Mouse (Mus musculus) forebrain, embryonic 16.5 days (tissue): ENCODE results near the gene Psmb2. TPM values are rescaled to one million over a fixed set of nuclear protein-coding genes. Genes with fewer than 3 reads are reported as not detected.

ENCODE experiments used
- ATAC-seq: fragments of 200-750 bp; cut with Nextera tagmentation; 2 replicates; pipeline ENCODE4 v1.8.0; 2017; ENCODE audit warnings: mild to moderate bottlenecking, moderate library complexity
- H3K27ac ChIP-seq: fragments of 300-500 bp; sonication (generic); 2 replicates; pipeline ENCODE4 v1.5.1; 2014; ENCODE audit warnings: low read length, control low read depth
- H3K27me3 ChIP-seq: fragments of 300-500 bp; sonication (generic); replicated peaks from 2 replicates; pipeline ENCODE4 v1.6.1; 2014; ENCODE audit warnings: low read length; ENCODE audit not compliant: control insufficient read depth, insufficient read depth
- H3K36me3 ChIP-seq: fragments of 300-500 bp; sonication (generic); 2 replicates; pipeline ENCODE4 v1.6.1; 2014; ENCODE audit not compliant: control insufficient read depth, insufficient read depth
- H3K4me1 ChIP-seq: fragments of 300-500 bp; sonication (generic); replicated peaks from 2 replicates; pipeline ENCODE4 v1.6.1; 2014; ENCODE audit warnings: low read length; ENCODE audit not compliant: control insufficient read depth, insufficient read depth
- H3K4me2 ChIP-seq: fragments of 300-500 bp; sonication (generic); 2 replicates; pipeline ENCODE4 v1.6.1; 2014; ENCODE audit warnings: mild to moderate bottlenecking, low read length, control low read depth
- H3K4me3 ChIP-seq: fragments of 300-500 bp; sonication (generic); replicated peaks from 2 replicates; pipeline ENCODE4 v1.5.1; 2014; ENCODE audit warnings: mild to moderate bottlenecking, low read length, control low read depth
- H3K9ac ChIP-seq: fragments of 300-500 bp; sonication (generic); replicated peaks from 2 replicates; pipeline ENCODE4 v1.6.1; 2014; ENCODE audit warnings: low read depth, low read length, control low read depth
- H3K9me3 ChIP-seq: fragments of 300-500 bp; sonication (generic); 2 replicates; pipeline ENCODE4 v1.6.1; 2016; ENCODE audit warnings: low read length; ENCODE audit not compliant: control insufficient read depth
- WGBS: fragments of 180-500 bp; shearing (Covaris S2); extraction: QIAGEN DNeasy Blood & Tissue Kit; methylation state at CpG from one replicate; pipeline ENCODE4 v1.1.7; 2014; 5-methylcytosine and 5-hydroxymethylcytosine counted together
- polyA plus RNA-seq: library from polyadenylated mRNA; unstranded; fragments of >200 nt; fragmentation: Nextera tagmentation; extraction: Ambion mirVana; gene quantifications from 2 replicates; pipeline ENCODE4 v1.2.1, GENCODE M21; 2015

Gene Psmb2
- 432 and 443 TPM in 2 replicates for polyA plus RNA-seq

DNA sequence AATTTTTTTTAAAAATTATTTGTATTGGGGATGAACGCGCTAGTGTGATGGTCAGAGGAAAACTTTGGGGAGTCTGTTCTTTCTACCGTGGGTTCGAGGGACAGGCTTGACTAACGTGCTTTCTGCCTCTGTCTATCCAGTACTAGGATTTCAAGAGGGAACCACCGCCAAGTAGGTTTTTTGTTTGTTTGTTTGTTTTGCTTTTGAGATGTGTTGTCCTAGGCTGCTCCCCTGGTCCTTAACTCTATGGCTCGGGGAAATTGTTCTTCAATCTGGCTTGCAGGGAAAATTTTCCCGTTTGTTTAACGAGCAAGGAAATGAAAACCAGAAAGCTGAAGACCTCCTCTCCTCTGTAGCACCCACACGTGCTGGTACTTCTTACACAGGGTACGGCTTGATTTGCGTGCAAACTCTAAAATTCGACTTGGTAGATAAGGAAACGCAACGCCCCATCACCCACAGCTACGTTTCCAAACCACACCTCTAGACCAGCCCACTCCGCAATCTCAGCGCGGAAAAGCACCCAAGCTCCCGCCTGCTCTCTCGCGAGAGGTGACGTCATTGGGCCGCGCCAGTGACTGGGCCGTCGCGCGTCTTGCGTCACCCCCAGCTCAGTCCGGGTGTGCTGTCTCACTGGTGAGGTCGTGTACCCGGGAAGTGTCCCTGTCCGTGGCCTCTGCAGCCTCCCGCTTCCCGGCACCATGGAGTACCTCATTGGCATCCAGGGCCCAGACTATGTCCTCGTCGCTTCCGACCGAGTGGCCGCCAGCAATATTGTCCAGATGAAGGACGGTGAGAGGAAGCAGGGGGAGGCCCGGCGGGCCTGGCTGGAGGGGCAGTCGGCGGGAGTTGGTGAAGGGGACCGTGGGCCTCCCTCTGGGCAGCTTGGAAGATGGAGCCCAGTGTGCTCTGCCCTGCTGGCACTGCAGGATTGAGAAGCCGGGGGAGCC is at the start of gene Psmb2:
Gene Psmb2, plus strand, starts transcription at position 577 of the 950 bp plus-strand sequence.
- no peaks in the 10 kb centered on the region for H3K27me3 ChIP-seq
- H3K9me3 ChIP-seq = no peaks in the 10 kb centered on the region
- WGBS = 3% methylated on average over 48 of the region's 48 CpGs
- H3K4me1 ChIP-seq = peaks cover 15% of the 10 kb centered on the region
- H3K4me2 ChIP-seq = peak within 1 kb of the TSS; percentile 97
- peak within 1 kb of the TSS; percentile 82 for H3K27ac ChIP-seq
- ATAC-seq = peak; percentile 99
- peak within 1 kb of the TSS; percentile 97 for H3K4me3 ChIP-seq
- H3K36me3 ChIP-seq = no peaks in the 10 kb centered on the region
- peak within 1 kb of the TSS; percentile 98 for H3K9ac ChIP-seq

DNA sequence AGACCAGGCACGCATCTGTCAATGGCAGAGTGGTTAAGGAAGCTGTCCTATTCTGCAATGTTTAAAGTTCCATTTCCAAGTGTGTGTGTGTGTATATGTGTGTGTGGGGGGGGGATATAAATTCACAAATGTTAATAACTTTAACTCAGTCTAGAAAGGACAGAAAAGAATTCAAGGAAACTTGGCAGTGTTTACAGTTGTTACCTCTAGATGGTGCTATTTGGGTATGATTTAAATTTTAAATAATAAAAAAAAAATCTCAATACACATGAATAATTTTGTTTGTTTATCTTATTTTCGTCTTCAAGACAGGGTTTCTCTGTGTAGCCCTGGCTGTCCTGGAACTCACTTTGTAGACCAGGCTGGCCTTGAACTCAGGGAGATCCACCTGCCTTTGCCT is 45.5 kb upstream of the Psmb2 start:
- Histone ChIP-seq H3K27me3 (0 out of 2 replicates have a peak, but pooled peaks cover 4% of the 10 kb centered on the region), H3K9ac (no peak overlapping the region), H3K4me1 (peaks cover 14% of the 10 kb centered on the region), H3K27ac (no peak overlapping the region), H3K9me3 (no peaks in the 10 kb centered on the region), H3K4me3 (no peak overlapping the region), H3K4me2 (no peak overlapping the region), H3K36me3 (no peaks in the 10 kb centered on the region)
- 44% methylated on average over 2 of the region's 2 CpGs for WGBS
- ATAC-seq = no peak

DNA sequence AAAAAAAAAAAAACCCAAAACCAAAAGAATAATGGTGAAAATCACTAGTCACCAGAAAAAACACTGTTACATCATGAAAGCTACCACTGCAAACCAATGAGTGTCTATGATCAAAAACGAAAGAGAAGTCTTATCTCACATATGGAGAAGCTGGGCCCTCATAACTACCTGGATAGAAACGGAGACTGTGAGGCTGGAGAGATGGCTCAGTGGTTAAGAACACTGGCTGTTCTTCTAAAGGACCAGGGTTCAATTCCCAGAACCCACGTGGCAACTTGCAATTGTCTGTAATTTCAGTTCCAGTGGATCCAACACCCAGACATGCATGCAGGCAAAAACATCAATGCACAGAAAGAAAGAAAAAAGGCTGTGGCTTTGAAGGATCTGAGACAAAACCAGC is 44.8 kb upstream of the Psmb2 start:
- Histone ChIP-seq H3K9ac (no peak overlapping the region), H3K4me2 (no peak overlapping the region), H3K4me1 (peaks cover 10% of the 10 kb centered on the region), H3K36me3 (no peaks in the 10 kb centered on the region), H3K27me3 (peaks cover 4% of the 10 kb centered on the region; the same call in 1 of the 2 replicates), H3K4me3 (no peak overlapping the region), H3K9me3 (no peaks in the 10 kb centered on the region), H3K27ac (no peak overlapping the region)
- ATAC-seq = no peak
- WGBS = 64% methylated on average over 3 of the region's 3 CpGs

DNA sequence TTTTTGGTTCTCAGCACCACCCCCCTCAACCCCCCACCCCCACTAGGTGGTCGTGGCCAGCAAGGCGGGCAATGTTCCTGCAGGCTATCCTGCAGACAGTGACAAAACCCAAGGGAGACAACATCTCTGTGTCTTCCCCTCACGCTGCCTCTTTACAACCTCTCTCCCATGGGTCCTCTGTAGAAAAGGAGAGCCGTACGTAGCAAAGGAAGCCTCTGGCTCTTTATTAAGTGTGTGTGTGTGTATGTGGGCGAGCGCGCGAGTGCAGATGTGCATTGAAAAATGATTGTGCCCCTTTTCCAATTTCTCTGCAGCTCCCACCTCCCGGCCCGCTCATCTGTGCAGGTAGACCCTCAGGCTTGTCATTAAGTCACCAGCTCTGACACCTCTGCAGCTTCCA is 41.1 kb upstream of the Psmb2 start:
- peaks cover 18% of the 10 kb centered on the region for H3K4me1 ChIP-seq
- no peak overlapping the region for H3K4me2 ChIP-seq
- no peak overlapping the region for H3K4me3 ChIP-seq
- ATAC-seq = no peak
- WGBS = 30% methylated on average over 11 of the region's 11 CpGs
- H3K27ac ChIP-seq = no peak overlapping the region
- H3K36me3 ChIP-seq = no peaks in the 10 kb centered on the region
- peaks cover 4% of the 10 kb centered on the region; the same call in 1 of the 2 replicates for H3K27me3 ChIP-seq
- no peak overlapping the region for H3K9ac ChIP-seq
- no peaks in the 10 kb centered on the region for H3K9me3 ChIP-seq

DNA sequence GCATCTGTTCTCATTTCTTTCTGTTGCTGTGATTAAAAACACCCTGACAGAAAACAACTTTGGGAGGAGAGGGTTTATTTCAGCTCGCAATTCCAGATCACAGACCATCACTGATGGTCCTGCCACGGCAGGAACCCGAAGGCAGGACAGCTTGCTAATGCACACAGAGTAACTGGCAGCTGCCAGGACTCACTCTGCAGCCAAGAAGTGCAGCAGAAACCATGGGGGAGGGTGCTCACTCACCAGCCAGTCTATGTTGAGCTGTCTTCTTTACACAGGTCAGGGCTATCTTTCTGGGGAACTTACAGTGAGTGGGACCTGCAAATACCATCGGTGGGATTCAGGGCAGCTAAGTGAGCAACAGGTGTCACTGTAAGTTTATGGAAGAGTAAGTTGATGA is 40.0 kb upstream of the Psmb2 start:
- Histone ChIP-seq H3K4me3 (no peak overlapping the region), H3K4me2 (no peak overlapping the region), H3K27ac (no peak overlapping the region), H3K27me3 (peaks cover 6% of the 10 kb centered on the region; the same call in 1 of the 2 replicates), H3K36me3 (no peaks in the 10 kb centered on the region), H3K4me1 (peaks cover 18% of the 10 kb centered on the region), H3K9ac (no peak overlapping the region), H3K9me3 (no peaks in the 10 kb centered on the region)
- ATAC-seq = no peak
- WGBS = 61% methylated on average over 4 of the region's 4 CpGs

DNA sequence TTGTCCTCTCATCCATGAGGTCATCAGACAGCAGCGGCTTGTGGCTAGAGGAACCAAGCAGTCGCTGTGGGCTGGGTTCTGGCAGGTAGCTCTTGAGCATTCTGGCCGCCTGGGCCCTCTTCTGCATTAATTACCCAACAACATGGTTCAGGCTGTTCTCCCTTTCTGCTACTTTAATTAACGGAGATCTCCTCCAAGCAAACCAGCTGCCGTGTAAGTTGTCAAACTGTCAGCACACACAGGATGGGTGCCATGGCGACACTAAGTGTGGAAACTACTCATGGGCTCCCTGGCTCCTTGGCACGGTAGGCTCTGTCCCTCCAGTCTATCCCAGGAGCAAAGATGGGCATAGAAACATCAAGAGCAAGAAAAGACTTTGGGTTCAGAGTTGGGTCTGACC is 38.1 kb upstream of the Psmb2 start:
- H3K27ac ChIP-seq = peak overlapping the region; percentile 52
- H3K9me3 ChIP-seq = no peaks in the 10 kb centered on the region
- no peaks in the 10 kb centered on the region for H3K36me3 ChIP-seq
- 24% methylated on average over 7 of the region's 7 CpGs for WGBS
- H3K4me3 ChIP-seq = no peak overlapping the region
- ATAC-seq = peak; percentile 75; the same call in 1 of the 2 replicates
- H3K9ac ChIP-seq = no peak overlapping the region
- peaks cover 18% of the 10 kb centered on the region for H3K4me1 ChIP-seq
- H3K4me2 ChIP-seq = no peak overlapping the region
- peaks cover 6% of the 10 kb centered on the region; the same call in 1 of the 2 replicates for H3K27me3 ChIP-seq

DNA sequence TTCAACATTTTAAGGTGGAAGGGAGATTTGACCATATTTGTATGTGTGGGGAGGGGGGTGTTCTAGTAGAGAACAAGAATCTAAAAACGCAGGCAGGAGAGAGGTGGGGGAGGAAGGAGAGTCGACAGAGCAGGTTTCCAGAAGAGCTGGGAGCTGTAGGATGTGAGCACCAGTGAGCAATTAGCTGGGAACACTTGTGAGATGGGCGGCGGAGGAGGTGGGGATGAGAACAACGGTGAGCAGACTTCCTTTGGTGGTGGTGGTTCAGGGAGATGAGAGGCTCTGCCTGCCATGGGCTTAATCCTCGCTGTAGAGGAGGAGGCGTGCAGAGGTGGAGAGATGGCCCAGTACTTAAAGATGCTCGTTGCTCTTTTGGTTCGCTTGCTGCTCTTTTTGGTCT is 35.5 kb upstream of the Psmb2 start:
- no peak overlapping the region for H3K4me3 ChIP-seq
- no peak for ATAC-seq
- WGBS = 32% methylated on average over 9 of the region's 9 CpGs

DNA sequence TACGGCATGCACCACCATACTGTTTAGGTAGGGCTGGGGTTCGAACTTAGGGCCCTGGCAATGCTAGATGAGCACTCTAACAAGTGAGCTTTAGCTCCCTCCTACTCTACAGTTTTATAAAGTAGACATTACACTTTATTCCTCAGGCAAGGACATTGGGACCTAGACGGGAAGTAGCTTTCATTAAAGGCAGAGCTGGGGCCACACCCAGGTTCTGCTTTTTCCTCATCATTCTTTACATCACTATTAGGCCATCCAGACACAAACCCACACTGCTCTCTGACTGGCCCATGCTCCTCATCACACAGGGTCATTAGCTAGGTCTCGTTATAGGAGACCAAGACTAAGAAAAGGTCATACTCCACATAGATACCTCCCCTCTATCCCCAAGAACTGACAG is 33.6 kb upstream of the Psmb2 start:
- no peak overlapping the region for H3K27ac ChIP-seq
- 72% methylated on average over 4 of the region's 4 CpGs for WGBS

More for the DNA sequence above, 35.5 kb upstream of the Psmb2 start:
- Histone ChIP-seq H3K4me1 (peaks cover 15% of the 10 kb centered on the region), H3K9ac (no peak overlapping the region), H3K27me3 (peaks cover 2% of the 10 kb centered on the region; the same call in 1 of the 2 replicates), H3K36me3 (no peaks in the 10 kb centered on the region), H3K9me3 (no peaks in the 10 kb centered on the region), H3K27ac (no peak overlapping the region), H3K4me2 (no peak overlapping the region)

DNA sequence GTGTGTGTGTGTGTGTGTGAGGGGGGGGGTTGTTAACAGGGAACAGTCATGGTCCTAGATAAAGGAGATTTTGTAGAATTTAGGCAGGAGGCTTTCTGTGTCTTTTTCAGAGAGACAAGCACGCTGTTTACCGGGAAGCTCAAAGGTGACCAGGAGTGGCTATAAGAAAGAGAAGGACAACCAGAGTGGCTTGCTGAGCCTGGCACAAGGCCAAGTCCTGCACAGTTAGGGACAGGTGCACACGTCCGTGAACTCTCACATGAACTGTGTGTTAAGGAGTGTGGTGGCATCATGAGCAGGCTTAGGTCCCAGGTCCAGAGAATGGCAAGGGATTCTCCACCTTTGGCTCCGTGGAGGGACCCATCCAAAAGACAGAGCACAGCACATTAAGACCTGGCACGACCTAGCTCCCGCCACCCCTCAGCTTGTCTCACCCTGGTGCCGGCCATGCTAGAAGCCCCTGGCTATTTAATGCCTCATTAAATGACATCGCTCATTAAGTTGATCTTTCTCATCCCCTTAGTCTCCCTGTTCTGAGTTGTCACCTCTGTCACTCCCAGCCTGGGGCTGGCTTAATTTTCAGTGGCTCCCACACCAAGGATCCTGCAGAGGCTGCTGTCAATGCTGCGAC is 33.0 kb upstream of the Psmb2 start:
- 51% methylated on average over 10 of the region's 10 CpGs for WGBS
- H3K9me3 ChIP-seq = no peaks in the 10 kb centered on the region
- no peak for ATAC-seq
- no peak overlapping the region for H3K4me2 ChIP-seq
- H3K4me1 ChIP-seq = peaks cover 16% of the 10 kb centered on the region
- no peak overlapping the region for H3K9ac ChIP-seq
- 0 out of 2 replicates have a peak, but pooled peaks cover 2% of the 10 kb centered on the region for H3K27me3 ChIP-seq
- no peak overlapping the region for H3K4me3 ChIP-seq
- H3K36me3 ChIP-seq = no peaks in the 10 kb centered on the region
- H3K27ac ChIP-seq = no peak overlapping the region

More for the DNA sequence above, 33.6 kb upstream of the Psmb2 start:
- Histone ChIP-seq H3K4me3 (no peak overlapping the region), H3K9ac (no peak overlapping the region), H3K9me3 (no peaks in the 10 kb centered on the region), H3K36me3 (no peaks in the 10 kb centered on the region), H3K27me3 (0 out of 2 replicates have a peak, but pooled peaks cover 2% of the 10 kb centered on the region), H3K4me1 (peaks cover 18% of the 10 kb centered on the region), H3K4me2 (no peak overlapping the region)
- ATAC-seq = no peak
